Mouse (Mus musculus) megakaryocyte progenitor cell, adult 5-6 weeks (primary cell): ENCODE results near the gene Eif5a. TPM values are rescaled to one million over a fixed set of nuclear protein-coding genes. Genes with fewer than 3 reads are reported as not detected.
"Not testable (repeated sequence)": the region's sequence is repeated elsewhere in the genome, so short reads cannot be mapped to it uniquely, and the experiment has no call there.

ENCODE experiments used
- ATAC-seq: replicated peaks from 2 replicates; pipeline ENCODE4 v1.8.0; 2016; ENCODE audit warnings: mild to moderate bottlenecking, moderate TSS enrichment, inconsistent platforms; ENCODE audit not compliant: poor library complexity
- total RNA-seq, 2 experiments: library from RNA; stranded (forward) in 1 of 2; stranded (reverse) in 1 of 2; fragments of 157-497, 149-512 nt in 1 of 2; fragments of 200-1000 nt in 1 of 2; gene quantifications; 2 replicates each; pipeline versions ENCODE4 v1.2.3 to v1.2.4; 2015 to 2017

Eif5a gene
- total RNA-seq, 2 experiments from 2014 or later = 1,221 to 1,412 TPM

- no peak for ATAC-seq
Observed at GRCm38 (mm10) chr11:69947337-69948065, 25.7 kb upstream of the Eif5a start.

DNA sequence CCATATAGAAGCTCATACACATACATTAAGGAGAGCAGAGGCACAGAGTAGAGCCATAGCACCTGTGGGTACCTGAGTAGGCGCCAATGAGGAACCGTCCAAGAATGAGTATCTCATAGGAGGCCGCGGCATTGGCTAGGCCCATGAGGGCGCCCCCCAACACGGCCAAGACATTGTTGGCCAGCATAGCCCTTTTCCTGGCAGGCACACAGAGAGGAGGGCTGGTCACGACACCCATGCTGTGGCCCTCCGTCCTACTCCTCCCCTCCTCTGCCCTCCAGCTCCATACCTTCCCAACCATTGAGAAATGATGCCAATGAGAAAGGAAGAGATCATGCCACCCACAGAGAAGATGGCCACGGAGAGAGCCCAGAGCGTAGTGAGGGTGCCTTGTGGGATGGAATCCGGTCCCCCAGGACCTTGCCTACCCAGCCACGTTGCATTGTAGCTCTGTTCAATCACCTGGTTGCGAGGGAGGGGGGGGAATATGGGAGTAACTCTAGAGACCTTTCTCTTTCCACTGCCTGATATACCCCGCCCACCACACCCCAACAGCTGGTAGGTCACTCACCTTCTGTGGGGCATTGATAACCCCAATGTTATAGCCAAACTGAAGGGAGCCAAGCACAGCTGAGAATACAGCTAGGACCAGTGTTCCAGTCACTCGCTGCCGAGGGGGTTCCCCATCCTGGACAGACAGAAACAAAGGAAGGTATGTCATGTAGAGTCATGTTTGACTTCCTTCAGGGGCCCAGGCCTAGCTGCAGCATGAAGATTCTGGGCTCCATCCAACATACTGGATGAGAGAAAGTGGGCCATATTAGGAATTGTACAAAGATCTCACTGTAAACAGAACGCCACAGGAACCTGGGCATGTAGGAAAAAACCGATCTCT is 24.5 kb upstream of the Eif5a start:
- peak; percentile 40; the same call in 1 of the 2 replicates for ATAC-seq

- ATAC-seq = no peak
Observed at GRCm38 (mm10) chr11:69945216-69945615, 23.5 kb upstream of the Eif5a start.

- no peak for ATAC-seq
Observed at GRCm38 (mm10) chr11:69940962-69941361, 19.2 kb upstream of the Eif5a start.

GRCm38 (mm10) chr11:69939731-69940130 is 18.0 kb upstream of the Eif5a start:
- ATAC-seq = no peak

- no peak for ATAC-seq
Observed at GRCm38 (mm10) chr11:69939181-69939580, 17.4 kb upstream of the Eif5a start.

- ATAC-seq = no peak
Observed at GRCm38 (mm10) chr11:69938401-69938979, 16.7 kb upstream of the Eif5a start.

DNA sequence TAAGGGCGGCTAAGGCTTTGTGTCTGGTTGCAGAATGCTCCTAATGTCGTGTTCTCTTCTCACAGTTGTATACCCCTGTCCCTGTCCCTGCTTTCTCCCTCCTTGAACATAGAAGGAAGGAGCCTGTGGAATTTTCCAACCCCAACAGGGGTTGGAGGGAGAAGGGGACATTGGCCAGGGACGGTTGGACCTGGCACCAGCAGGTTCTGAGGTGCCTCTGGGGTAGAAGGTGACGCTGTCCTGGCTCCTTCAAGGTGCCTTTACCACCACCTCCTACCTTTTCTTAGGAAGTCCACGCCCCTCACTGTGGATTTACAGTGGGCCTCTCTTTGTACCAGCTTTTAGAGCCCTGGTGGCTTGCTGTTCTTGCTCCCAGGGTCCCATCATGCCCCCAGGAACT is 16.1 kb upstream of the Eif5a start:
- no peak for ATAC-seq

DNA sequence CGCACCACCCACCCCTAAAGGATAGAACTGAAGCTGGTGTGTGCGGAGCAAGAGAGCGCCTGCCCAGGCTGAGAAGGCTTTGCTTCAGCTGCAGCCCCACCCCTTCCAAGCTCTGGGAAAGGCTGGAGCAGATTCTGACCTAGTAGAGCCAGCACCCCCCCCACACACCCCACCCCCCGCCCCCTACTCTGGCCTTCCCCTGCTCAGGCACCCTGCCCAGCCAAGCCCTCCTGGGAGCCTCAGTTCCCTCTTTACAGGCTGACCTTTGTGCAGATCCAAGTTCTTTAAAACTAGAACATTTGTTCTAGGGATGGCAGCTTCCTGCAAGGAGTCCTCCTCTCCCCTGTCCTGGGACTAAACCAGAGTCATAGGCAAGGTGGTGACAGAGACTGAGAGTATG is 15.6 kb upstream of the Eif5a start:
- no peak for ATAC-seq

GRCm38 (mm10) chr11:69936714-69937347 is 15.1 kb upstream of the Eif5a start:
- no peak for ATAC-seq

- no peak for ATAC-seq
Observed at GRCm38 (mm10) chr11:69936156-69936555, 14.4 kb upstream of the Eif5a start.

GRCm38 (mm10) chr11:69935137-69935879 is 13.6 kb upstream of the Eif5a start, which contains the start of gene Ybx2:
Gene Ybx2, plus strand, starts transcription at chr11:69935796.
- peak; percentile 30 for ATAC-seq

DNA sequence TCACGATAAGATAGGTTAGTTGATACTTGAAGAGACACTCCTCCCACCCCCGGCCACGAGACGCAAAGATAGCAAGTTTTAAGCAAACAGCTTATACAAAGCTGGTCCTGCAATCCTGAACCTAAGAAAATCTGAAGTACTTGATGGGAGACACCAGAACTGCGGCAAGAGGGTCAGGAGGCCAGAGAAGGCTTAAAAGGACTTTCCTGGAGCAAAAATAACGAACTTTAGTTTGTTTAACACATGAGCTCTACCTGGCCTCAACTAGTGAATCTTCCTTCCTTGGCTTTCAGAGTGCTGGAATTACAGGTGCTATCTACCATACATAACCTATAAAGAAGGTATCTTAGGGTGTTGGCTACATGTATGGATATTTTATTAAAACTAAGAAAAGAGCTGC is 12.9 kb upstream of the Eif5a start:
- no peak for ATAC-seq

GRCm38 (mm10) chr11:69934169-69934568 is 12.4 kb upstream of the Eif5a start:
- peak; percentile 74 for ATAC-seq

DNA sequence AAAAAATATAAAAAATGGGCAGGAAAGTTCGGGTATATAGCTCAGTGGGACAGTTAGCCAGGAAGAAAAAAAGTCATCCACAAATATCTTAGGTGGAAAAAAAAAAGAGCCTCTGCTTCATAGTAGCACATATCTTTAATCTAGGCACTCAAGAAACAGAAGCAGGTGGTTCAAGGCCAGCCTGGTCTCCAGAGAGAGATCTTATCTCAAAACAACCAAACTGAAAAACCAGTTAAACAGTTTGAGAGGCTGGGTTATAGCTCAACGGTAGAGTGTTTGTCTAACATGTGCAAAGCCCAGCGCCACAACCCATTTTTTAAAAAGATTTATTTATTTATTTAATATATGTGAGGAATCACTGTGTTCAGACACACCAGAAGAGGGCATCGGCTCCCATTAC is 11.3 kb upstream of the Eif5a start:
- ATAC-seq = no peak

GRCm38 (mm10) chr11:69932254-69932653 is 10.5 kb upstream of the Eif5a start:
- no peak for ATAC-seq

GRCm38 (mm10) chr11:69931769-69932168 is 10.0 kb upstream of the Eif5a start:
- ATAC-seq = no peak

DNA sequence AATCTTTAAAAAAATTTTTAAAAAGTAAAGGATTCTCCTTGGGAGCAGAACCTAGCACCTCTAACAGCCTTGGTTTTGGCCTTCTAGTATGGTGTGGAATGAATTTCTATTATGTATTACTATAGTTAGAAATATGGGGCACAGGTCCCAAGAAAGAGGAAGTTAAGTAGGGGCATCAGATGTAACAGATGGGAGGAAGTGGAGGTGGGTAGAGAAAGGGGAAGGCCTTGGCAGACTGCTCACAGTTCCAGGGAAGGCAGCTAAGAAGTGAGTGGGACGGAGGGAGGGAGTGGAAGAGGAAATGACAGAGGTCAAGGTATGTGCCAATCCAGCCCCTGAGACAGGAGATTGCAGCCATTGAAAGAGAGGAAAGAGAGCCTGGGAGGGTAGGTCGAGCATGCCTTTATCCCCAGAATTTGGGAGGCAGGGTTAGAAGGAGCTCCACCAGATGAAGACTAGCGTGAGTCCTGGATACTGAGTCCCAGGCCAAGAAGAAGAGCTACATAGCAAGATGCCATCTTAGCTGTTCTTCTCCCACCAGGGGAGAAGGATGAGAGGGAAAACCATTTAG is 9.3 kb upstream of the Eif5a start:
- peak; percentile 85 for ATAC-seq

DNA sequence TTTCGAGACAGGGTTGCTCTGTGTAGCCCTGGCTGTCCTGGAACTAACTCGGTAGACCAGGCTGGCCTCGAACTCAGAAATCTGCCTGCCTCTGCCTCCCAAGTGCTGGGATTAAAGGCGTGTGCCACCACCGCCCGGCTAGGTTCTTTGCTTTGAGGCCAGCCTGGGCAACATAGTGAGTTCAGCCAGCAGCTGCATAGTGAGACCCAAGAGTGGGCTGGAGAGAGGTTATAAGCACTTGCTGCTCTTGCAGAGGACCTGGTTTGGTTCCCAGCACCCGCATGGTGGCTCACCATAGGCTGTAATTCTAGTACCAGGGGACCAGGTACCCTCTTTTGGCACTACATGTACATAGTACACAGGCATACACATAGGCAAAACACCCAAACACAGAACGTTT is 8.4 kb upstream of the Eif5a start:
- ATAC-seq = not testable (repeated sequence)

- no peak for ATAC-seq
Observed at GRCm38 (mm10) chr11:69929712-69930111, 8.0 kb upstream of the Eif5a start.
